14 mouse cellular contexts compared by ENCODE assay signal in genomic region chr5:74244406-74245019, GRCm38 (mm10). TPM values are rescaled to one million over a fixed set of nuclear protein-coding genes. Genes with fewer than 3 reads are reported as not detected.
DNase-seq lines count a peak whose midpoint lies in the region; ATAC-seq and TF ChIP-seq lines count a peak whose summit lies in the region.
"Had no signal": no experiment of that assay in that cellular context is flagged by ENCODE, and none has a peak within 500 bp of the region (broad histone marks: within the 10 kb centered on the region; RNA-seq: fewer than 3 reads in every experiment).

No protein-coding gene starts in this region.

- H3K4me3 ChIP-seq in forebrain, embryonic 14.5 days (ENCODE audit: low read depth, low read length) = no peak overlapping the region
- no peak overlapping the region for H3K4me3 ChIP-seq in forebrain, embryonic 16.5 days (replicated peaks; ENCODE audit: low read length)
- no peak overlapping the region for H3K4me3 ChIP-seq in stomach, postnatal 0 days (ENCODE audit: low read depth, low read length)
- H3K4me3 ChIP-seq: hindbrain, embryonic 15.5 days; kidney, embryonic 15.5 days; layer of hippocampus, adult 2 months had no signal

- no peak overlapping the region for H3K4me2 ChIP-seq in forebrain, embryonic 14.5 days (ENCODE audit: low read length)
- H3K4me2 ChIP-seq in forebrain, embryonic 16.5 days (ENCODE audit: low read length) = no peak overlapping the region
- H3K4me2 ChIP-seq in stomach, postnatal 0 days (replicated peaks; ENCODE audit: low read depth) = no peak overlapping the region
- H3K4me2 ChIP-seq: hindbrain, embryonic 15.5 days; kidney, embryonic 15.5 days had no signal

- no peaks in the 10 kb centered on the region for H3K9me3 ChIP-seq in forebrain, embryonic 14.5 days (replicated peaks; ENCODE audit: control insufficient read depth, low read length)
- no peaks in the 10 kb centered on the region for H3K9me3 ChIP-seq in forebrain, embryonic 16.5 days (ENCODE audit: control insufficient read depth, low read length)
- no peaks in the 10 kb centered on the region for H3K9me3 ChIP-seq in stomach, postnatal 0 days (ENCODE audit: control insufficient read depth, low read length)
- H3K9me3 ChIP-seq: hindbrain, embryonic 15.5 days; kidney, embryonic 15.5 days had no signal

- H3K27me3 ChIP-seq in forebrain, embryonic 14.5 days (replicated peaks; ENCODE audit: control insufficient read depth, insufficient read depth, low read length) = no peaks in the 10 kb centered on the region
- H3K27me3 ChIP-seq in forebrain, embryonic 16.5 days (replicated peaks; ENCODE audit: control insufficient read depth, insufficient read depth, low read length) = no peaks in the 10 kb centered on the region
- H3K27me3 ChIP-seq in stomach, postnatal 0 days (ENCODE audit: control insufficient read depth, insufficient read depth, low read length) = no peaks in the 10 kb centered on the region
- H3K27me3 ChIP-seq: hindbrain, embryonic 15.5 days had no signal

- DNase-seq in forebrain, embryonic 14.5 days (ENCODE audit: low spot score) = no peak
- peak; percentile 79 for DNase-seq in left cerebral cortex, postnatal 4 days
- DNase-seq in left cerebral cortex, adult 18-20 months (ENCODE audit: low spot score in 2 of 2) = no peak
- peak; percentile 68 to 79 for DNase-seq in cerebellum, postnatal 25 days
- no peak for DNase-seq in kidney, postnatal 10 days
- DNase-seq in stomach, postnatal 0 days (ENCODE audit: low spot score) = no peak
- DNase-seq: midbrain, embryonic 14.5 days; thymus, postnatal 25 days had no signal

- TF ChIP-seq CTCF in stomach, postnatal 0 days (IDR thresholded peaks at IDR 0.05; ENCODE audit: low read depth) = no peak

- 0 out of 2 replicates have a peak, but pooled peaks cover 3% of the 10 kb centered on the region for H3K4me1 ChIP-seq in forebrain, embryonic 14.5 days (ENCODE audit: control insufficient read depth, insufficient read depth, low read length)
- peaks cover 2% of the 10 kb centered on the region; the same call in 1 of the 2 replicates for H3K4me1 ChIP-seq in forebrain, embryonic 16.5 days (replicated peaks; ENCODE audit: control insufficient read depth, insufficient read depth, low read length)
- H3K4me1 ChIP-seq in stomach, postnatal 0 days (replicated peaks; ENCODE audit: control insufficient read depth, insufficient read depth) = peaks cover 7% of the 10 kb centered on the region; the same call in 1 of the 2 replicates
- H3K4me1 ChIP-seq: hindbrain, embryonic 15.5 days had no signal

- no peaks in the 10 kb centered on the region for H3K36me3 ChIP-seq in forebrain, embryonic 14.5 days (ENCODE audit: control insufficient read depth, insufficient read depth, low read length)
- H3K36me3 ChIP-seq in forebrain, embryonic 16.5 days (ENCODE audit: control insufficient read depth, insufficient read depth) = no peaks in the 10 kb centered on the region
- no peaks in the 10 kb centered on the region for H3K36me3 ChIP-seq in stomach, postnatal 0 days (ENCODE audit: control insufficient read depth, insufficient read depth, low read length)
- H3K36me3 ChIP-seq: hindbrain, embryonic 15.5 days; kidney, embryonic 15.5 days had no signal

- H3K9ac ChIP-seq in forebrain, embryonic 14.5 days (ENCODE audit: low read length) = no peak overlapping the region
- H3K9ac ChIP-seq in forebrain, embryonic 16.5 days (replicated peaks; ENCODE audit: low read depth, low read length) = no peak overlapping the region
- no peak overlapping the region for H3K9ac ChIP-seq in stomach, postnatal 0 days (ENCODE audit: low read length)
- H3K9ac ChIP-seq: hindbrain, embryonic 15.5 days; kidney, embryonic 15.5 days had no signal

- 85% methylated on average over 14 of the region's 14 CpGs for WGBS in forebrain, embryonic 14.5 days
- WGBS in forebrain, embryonic 16.5 days = 85% methylated on average over 14 of the region's 14 CpGs
- 74% methylated on average over 14 of the region's 14 CpGs for WGBS in stomach, postnatal 0 days

- H3K27ac ChIP-seq in forebrain, embryonic 14.5 days (ENCODE audit: low read depth, low read length) = no peak overlapping the region
- H3K27ac ChIP-seq in forebrain, embryonic 16.5 days (ENCODE audit: low read length) = no peak overlapping the region
- H3K27ac ChIP-seq in stomach, postnatal 0 days (replicated peaks) = no peak overlapping the region
- H3K27ac ChIP-seq: hindbrain, embryonic 15.5 days; kidney, embryonic 15.5 days; layer of hippocampus, adult 2 months; macrophage had no signal

- ATAC-seq in forebrain, embryonic 14.5 days = 0 out of 2 replicates have a peak, but pooled peaks have one; percentile 32
- ATAC-seq in forebrain, embryonic 16.5 days = no peak
- peak; percentile 61 for ATAC-seq in cerebellum, adult (ENCODE audit: insufficient number of reproducible peaks, low FRiP score, low TSS enrichment)
- ATAC-seq in stomach, postnatal 0 days (ENCODE audit: low FRiP score, low TSS enrichment) = no peak

- TF ChIP-seq EP300 in stomach, postnatal 0 days (optimal IDR thresholded peaks at IDR 0.05) = no peak

- intact Hi-C loops in left cerebral cortex, postnatal 4 days (cut with DNase I) = no loop called here

RNA-seq across cellular contexts. Expression of gene Rasl11b, which starts 49.4 kb away (rescaled TPM):
- 26.6 and 27.4 TPM in 2 replicates for polyA plus RNA-seq in forebrain, embryonic 14.5 days (2014; fragmentation: Nextera tagmentation; extraction: Ambion mirVana)
- polyA plus RNA-seq in forebrain, embryonic 16.5 days (2015; fragmentation: Nextera tagmentation; extraction: Ambion mirVana) = 31.2 and 41.5 TPM in 2 replicates
- total RNA-seq in left cerebral cortex, postnatal 4 days (2021) = 10 to 100 TPM; 42.7 to 50.6 TPM
- total RNA-seq in left cerebral cortex, adult 18-20 months (2021) = 10 to 100 TPM; 73.7 to 85.4 TPM
- polyA plus RNA-seq in stomach, postnatal 0 days (2015; fragmentation: Nextera tagmentation; extraction: Ambion mirVana) = 33.6 and 45.0 TPM in 2 replicates
- polyA plus RNA-seq: macrophage had no signal

Comparison
In these comparisons a context has a peak if more than half of its experiments do, and no peak if none do; other contexts are left out.
1. ATAC-seq: peak in forebrain, embryonic 14.5 days (single experiment) and cerebellum, adult (single experiment); none in forebrain, embryonic 16.5 days (single experiment) and stomach, postnatal 0 days (single experiment).
2. DNase-seq: peak in left cerebral cortex, postnatal 4 days (single experiment) and cerebellum, postnatal 25 days (2 of 2); none in forebrain, embryonic 14.5 days (single experiment), left cerebral cortex, adult 18-20 months (0 of 2), kidney, postnatal 10 days (single experiment) and stomach, postnatal 0 days (single experiment).